Mouse (Mus musculus): ENCODE data around the gene Dock10. TPM values are rescaled to one million over a fixed set of nuclear protein-coding genes. Genes with fewer than 3 reads are reported as not detected.

Dock10 gene
- total RNA-seq, 2 experiments from 2014 or later = 21.0 to 25.6 TPM

DNA sequence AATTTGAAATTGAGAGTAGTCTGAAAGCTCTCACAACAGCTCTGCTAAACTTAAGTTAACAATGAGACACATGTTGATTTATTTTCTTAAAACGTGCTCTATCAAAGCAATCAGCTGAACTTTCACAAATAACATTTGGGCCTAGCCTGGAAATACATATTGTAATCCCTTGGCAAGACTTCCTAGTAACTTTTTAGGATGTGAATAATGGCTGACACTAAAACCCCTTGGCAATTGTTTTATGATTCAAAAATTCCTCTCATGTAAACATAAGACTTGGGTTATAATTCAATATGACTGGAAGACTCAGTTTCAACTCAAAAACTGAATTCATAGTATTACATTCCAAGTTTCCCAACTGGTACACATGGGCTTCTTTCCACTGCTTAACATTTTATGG lies 133.0 kb downstream of the Dock10 start:
- ATAC-seq (replicated peaks; ENCODE audit: low FRiP score, poor library complexity, severe bottlenecking) = no peak

DNA sequence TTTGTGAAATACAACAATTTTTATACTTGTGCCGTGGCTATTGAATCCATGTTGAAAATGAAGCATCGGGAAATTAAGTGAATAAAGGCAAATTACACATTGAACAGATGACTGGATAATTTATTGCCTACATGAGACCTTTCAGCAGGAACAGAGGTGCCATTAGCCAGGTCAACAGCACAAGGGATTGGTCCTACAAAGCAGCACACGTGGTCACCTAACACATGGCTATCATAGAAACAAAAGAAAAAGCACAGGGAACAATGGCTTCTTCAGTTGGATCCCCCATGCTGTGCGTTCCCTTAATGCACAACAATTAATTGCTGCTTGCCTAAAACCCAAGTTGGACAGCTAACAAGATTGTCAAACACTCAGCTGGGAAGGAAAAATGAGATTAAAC lies 133.8 kb downstream of the Dock10 start:
- no peak for ATAC-seq (replicated peaks; ENCODE audit: low FRiP score, poor library complexity, severe bottlenecking)

DNA sequence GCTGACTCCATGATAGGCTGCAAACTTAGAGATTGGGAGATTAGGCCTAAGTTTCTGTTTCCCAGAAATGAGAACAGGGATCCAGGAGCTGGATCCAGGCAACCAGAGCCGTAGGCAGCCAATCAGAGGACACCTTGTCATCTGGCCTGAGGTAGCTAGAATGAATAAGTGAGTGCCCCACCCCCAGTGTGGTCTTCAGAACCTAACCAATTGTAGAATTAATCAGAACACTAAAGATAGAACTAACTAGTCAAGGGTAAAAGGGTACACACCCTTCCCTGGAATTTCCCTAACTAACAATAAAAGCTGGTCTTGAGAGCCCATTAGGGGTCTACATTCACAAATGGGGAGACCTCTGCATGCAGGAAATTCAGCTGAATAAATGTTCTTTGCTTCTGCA lies 135.7 kb downstream of the Dock10 start:
- no peak for ATAC-seq (replicated peaks; ENCODE audit: low FRiP score, poor library complexity, severe bottlenecking)

DNA sequence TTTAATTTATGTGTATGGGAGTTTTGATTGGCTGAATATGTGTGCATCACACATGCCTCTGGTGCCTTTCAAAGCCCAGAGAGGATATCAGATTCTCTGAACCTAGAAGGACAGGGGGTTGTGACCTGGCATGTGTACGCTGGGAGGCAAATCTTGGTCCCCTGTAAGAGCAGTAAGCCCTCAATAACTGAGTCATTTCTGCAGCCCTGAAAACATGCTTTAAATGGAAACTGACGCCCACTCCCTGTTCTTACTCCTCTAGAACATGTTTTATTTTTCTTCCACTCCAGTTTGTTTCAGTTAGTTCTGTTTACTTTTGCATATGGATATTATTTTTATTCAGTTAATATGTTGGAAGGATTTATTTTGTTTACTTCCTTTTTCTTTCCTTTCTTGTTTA lies 139.2 kb downstream of the Dock10 start:
- no peak for ATAC-seq (replicated peaks; ENCODE audit: low FRiP score, poor library complexity, severe bottlenecking)

DNA sequence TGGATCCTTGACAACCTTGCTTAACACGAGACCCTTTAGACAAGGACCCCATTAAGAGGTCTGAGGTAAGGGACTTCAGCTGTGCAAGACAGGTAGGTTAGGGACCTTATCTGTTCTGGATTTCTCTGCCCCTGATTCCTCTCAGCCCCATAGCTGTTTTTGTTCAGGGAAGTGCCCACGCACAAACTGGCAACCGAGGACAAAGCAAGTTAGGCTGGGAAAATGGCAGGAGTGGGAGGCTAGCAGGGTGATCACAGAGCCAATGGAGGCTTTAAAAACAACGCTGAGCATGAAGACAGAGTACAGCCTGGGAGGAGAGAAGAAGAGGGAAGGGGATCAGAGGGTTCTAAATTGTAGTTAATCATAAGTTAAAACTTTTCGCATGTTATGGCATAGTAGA lies 141.7 kb downstream of the Dock10 start:
- no peak for ATAC-seq (replicated peaks; ENCODE audit: low FRiP score, poor library complexity, severe bottlenecking)

DNA sequence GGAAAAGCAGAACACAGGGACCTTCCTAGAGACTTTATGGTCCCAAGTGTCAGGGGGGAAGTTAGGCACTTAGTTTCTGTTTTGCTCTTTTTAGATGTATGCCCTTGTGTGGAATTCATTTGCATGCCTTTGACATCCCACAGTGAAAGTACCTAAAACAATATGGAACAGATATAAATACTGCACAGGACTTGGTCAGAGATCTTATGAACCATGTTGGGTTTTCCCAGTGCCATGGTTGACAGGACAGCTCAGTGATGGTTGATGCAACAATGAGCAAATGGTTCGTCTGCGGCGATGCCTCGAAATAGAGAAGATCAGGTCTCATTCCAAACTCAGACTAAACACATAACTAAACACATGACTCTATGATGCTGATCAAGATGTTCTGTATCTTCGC lies 143.6 kb downstream of the Dock10 start:
- ATAC-seq (replicated peaks; ENCODE audit: low FRiP score, poor library complexity, severe bottlenecking) = no peak

DNA sequence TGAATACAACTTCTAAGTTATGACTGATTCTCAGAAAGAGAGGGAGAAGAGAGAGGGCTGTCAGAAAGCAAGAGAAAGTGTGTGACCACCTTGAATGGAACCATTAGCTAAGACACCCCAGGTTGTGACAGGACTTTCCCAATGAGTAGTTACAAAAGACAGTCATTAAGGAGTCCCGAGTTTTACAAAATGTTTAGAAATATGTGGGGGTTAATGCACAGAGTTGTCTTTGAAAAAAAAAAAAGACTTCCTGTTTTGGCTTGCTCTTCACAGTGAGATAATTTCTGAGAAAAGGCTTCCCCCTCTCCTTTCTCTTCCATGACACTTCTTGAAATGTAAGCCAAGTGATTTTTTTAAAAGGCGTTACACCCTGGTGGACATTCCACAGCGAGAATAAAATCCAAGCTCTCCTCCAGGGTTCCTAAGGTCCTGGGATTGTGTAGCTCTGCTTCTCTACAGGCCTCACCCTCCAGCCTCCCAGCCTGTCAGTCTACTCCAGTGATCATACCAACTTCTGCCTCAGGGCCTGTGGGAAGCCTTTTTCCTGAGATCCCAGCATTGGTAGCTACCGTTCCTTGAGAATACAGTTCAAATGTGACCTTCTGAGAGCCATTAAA lies 144.8 kb downstream of the Dock10 start:
- ATAC-seq (replicated peaks; ENCODE audit: low FRiP score, poor library complexity, severe bottlenecking) = no peak

DNA sequence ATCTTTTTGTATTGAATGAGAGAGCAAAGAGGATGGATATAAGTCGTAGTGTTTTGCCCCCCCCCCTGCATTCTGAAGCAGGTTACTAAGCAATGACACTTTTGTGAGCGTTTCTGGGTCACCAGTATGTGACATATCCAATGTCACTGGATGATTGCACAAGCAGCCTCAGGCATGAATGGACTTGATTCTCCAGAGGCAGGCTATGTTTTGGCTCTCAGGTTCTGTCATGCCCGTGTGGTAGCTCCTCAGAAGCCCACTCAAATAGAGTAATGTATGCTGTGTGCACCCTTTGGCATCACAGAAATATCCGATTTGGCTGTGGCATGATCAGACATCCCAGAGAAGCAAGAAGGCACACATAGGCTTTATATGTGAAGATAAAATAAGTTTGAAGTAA lies 150.8 kb downstream of the Dock10 start:
- no peak for ATAC-seq (replicated peaks; ENCODE audit: low FRiP score, poor library complexity, severe bottlenecking)

DNA sequence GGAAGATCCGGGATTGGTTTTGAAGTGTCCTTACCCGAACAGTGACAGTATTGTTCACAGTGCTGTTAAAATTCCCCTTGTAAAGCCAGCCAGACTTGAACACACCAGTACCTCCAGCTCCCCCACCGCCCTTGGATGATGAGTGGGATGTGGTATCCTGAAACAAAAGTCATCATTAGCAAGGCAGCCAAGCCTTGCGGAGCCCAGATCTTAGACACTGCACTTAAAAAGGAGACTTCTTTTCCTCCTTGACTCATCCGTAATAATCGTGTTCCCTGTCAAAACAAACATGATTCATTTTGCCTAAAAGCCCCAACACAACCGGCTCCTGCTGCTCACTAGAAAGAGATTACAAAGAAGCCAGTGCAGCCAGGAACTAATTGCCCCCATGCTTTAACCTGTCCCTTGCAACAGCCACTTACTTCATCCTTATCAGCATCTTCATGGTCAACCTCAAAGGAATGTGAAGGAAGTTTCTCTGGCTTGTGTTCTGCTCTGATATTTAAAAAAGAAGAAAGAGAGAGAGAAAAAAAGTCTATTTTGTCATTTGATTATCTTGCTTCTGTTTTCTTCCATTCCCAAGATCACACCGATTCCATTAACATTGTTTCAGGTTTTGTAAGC lies 152.1 kb downstream of the Dock10 start:
- ATAC-seq (replicated peaks; ENCODE audit: low FRiP score, poor library complexity, severe bottlenecking) = no peak

DNA sequence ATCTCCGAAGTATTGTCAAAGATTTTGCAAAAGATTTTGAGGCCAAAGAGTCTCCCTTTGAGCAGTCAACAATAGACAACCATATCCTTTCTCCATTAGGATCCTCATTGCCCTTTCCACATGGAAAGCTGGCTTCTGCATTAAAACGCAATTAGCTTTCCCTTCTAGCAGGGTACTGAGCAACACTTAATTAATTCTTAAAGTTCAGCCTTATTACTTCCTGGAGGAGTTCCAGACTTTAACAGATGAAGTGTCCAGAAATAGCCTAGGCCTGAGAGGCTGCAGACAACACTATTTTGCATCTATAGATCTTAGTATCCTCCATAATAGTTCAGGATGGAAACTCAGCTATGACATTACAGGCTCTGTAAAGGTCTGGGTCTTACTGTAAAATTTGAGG lies 154.0 kb downstream of the Dock10 start:
- no peak for ATAC-seq (replicated peaks; ENCODE audit: low FRiP score, poor library complexity, severe bottlenecking)

DNA sequence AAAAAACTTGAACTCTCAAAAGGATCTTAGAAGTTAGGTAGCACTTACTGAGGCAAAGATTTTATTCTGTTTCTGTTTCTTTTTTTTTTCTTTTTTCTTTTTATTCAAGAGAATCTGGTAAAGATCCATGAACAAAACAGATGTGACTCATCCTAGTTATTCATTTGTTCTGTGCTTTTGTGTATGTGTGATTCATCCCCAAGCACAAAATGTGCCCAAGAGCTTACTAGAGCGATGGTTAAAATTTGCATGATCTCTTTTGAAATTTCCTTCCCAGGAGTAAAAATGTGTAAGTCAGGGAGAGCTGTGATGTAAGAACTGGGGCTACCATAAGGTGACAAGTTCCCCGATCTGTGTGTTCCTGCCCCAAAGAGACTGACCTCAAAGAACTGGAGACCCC lies 155.2 kb downstream of the Dock10 start:
- no peak for ATAC-seq (replicated peaks; ENCODE audit: low FRiP score, poor library complexity, severe bottlenecking)

DNA sequence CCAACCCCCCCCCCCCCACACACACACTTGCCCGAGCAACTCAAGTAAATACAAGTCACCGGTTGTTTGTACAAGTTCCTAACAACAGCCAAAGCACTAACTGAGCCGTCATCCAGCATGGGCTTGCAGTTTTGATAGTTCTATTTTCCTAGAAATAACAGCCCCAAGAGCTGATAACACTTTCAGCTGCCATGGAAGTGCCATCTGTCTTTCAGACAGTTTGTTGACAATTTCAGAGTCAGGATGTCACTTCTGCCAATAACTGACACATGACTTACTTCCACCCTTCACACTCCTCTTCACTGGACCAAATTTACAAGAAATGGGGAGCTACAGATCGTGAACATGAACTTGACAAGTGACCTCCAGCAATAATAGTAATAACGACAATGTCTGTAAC lies 175.0 kb downstream of the Dock10 start:
- no peak for ATAC-seq (replicated peaks; ENCODE audit: low FRiP score, poor library complexity, severe bottlenecking)

DNA sequence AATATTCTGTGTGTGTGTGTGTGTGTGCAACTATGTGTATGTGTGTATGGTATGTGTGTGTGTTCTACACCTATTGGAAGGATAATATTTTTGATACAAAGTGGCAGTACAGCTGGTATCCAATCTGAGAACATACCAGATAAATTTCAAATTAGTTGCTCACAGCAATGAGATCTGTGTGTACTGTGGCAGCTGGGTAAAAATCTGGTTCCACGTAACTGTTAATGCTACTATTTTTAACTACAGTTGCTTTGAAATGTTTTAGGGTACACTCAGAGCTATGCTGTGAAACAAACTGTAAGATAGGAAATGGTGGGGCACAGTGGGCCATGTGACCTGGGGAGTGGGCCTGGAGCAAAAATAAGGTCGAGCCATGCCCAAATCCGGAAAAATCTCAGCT lies 176.1 kb downstream of the Dock10 start:
- no peak for ATAC-seq (replicated peaks; ENCODE audit: low FRiP score, poor library complexity, severe bottlenecking)

DNA sequence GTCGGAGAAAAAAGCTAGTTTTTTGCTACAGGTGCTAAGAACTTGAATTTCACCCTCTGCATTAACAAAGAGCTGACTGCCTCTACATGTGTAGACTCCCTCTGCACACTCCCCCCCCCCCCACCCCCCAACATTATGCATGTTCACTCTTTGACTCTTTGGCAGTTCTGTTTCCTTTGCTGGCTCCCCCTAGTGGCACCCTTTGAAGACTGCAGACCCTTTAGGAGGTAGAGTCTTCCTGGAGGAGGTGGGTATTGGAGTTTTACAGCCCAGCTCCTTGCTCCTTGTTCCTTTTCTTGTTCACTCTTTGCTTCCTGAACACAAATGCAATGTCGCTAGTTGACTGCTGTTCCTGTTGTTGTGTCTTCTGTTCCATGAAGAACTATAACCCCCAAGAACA lies 181.4 kb downstream of the Dock10 start:
- ATAC-seq (replicated peaks; ENCODE audit: low FRiP score, poor library complexity, severe bottlenecking) = no peak

DNA sequence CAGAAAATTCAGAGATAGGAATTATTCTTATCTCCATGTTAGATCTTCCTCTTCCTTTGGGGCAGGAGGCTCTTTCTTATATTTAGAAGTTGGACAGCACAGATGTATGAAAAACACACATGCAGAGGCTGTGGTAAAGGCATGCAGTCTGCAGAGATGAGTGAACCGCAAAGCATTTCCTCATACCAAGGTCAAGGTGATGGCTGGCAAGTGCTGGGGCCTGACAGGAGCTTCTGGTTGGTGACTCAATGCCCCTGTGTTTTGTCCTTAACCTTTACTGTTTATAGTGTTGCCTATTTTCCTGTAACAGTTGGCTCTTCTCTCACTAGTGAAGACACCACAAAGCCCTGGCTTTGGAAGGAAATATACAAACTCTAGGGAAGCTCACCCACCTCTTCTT lies 201.9 kb downstream of the Dock10 start:
- ATAC-seq (replicated peaks; ENCODE audit: low FRiP score, poor library complexity, severe bottlenecking) = no peak

DNA sequence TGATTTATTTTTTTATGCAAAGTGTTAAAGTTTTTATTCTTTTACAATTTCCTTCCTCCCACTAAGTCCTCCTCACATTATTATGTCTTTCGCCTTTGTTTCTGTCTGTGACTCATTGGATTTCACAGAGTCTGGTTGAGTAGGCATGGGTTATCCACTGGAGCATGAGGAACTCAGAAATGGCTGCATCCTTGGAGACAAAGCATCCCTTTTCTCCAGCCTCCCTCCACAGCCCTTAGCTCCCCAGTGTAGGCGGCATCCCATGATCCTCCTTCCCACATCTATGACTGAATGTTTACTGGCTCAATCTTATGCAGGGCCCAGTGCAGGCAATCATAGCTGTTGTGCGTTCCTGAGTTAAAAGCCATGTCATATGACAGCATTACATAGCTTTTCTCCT lies 216.8 kb downstream of the Dock10 start:
- ATAC-seq (replicated peaks; ENCODE audit: low FRiP score, poor library complexity, severe bottlenecking) = no peak

DNA sequence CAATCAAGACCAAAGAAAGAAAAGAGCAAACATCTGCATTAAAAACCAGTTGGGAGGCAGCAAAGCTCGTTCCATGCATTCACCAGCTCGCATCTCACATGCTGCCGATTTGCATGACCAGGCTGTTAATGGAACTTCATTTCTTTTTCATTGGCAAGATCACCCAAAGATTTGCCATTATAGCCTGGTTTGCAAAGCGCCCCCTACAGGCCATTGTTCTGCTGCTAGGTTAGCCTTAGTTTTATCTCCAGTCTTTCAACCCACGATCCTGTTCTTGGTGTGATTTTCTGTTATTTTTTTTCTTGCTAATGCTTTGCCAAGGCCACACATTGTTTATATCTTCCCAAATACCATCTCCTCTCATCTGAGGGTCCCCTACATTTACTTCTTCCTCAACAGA lies 236.1 kb downstream of the Dock10 start:
- no peak for ATAC-seq (replicated peaks; ENCODE audit: low FRiP score, poor library complexity, severe bottlenecking)

DNA sequence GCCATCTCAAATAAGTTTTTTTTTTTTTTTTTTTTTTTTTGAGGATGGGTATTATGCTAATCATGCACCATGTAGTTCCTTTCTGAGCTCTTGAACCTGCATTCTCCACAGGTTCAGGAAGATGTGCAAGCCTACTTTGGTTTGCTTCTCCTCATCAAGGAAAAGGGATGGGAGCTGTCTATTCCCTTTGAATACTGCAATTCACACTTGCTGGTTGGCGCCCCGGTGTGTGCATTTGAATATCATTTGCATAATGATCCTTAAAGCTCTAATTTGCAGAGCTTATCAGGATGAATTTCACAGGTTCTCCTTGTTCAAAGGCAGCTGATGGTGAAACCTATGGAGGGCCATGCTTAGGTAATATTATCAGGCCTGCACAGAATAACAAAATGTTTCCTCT lies 237.9 kb downstream of the Dock10 start:
- ATAC-seq (replicated peaks; ENCODE audit: low FRiP score, poor library complexity, severe bottlenecking) = no peak

DNA sequence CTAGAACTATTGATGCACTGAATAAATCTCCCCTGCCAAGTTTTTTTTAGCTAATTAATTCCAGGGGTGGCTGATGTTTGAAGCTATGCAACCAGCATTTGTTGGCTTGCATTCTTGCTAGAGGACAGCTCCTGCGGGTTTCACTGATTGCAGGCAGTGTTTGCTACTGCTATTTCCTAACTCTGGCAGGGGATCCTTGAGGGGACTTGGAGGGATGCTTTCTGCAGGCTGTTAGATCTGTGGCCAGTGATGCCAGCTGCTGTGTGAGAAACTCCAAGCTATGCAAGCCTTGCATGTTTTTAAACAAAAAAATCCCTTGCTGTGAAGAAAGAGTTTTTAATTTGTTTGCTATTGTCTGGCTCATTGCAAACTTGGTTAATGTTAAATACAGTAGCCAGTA lies 238.4 kb downstream of the Dock10 start:
- no peak for ATAC-seq (replicated peaks; ENCODE audit: low FRiP score, poor library complexity, severe bottlenecking)

DNA sequence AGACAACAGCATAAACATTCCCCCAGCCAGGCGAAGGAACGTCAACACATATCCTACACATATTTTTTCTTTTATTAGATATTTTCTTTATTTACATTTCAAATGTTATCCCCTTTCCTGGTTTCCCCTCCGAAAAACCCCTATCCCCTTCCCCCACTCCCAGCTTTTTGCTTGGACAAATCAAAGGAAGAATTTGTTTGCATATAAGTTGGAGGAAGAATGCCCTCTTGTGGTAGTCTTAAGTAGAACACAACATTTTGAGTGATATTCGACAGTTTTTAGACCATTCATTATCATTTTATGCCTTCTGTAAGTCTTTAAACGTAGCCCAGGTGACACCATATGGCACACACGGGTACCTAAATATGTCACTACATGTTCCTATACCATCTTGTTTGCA lies 242.5 kb downstream of the Dock10 start:
- no peak for ATAC-seq (replicated peaks; ENCODE audit: low FRiP score, poor library complexity, severe bottlenecking)

DNA sequence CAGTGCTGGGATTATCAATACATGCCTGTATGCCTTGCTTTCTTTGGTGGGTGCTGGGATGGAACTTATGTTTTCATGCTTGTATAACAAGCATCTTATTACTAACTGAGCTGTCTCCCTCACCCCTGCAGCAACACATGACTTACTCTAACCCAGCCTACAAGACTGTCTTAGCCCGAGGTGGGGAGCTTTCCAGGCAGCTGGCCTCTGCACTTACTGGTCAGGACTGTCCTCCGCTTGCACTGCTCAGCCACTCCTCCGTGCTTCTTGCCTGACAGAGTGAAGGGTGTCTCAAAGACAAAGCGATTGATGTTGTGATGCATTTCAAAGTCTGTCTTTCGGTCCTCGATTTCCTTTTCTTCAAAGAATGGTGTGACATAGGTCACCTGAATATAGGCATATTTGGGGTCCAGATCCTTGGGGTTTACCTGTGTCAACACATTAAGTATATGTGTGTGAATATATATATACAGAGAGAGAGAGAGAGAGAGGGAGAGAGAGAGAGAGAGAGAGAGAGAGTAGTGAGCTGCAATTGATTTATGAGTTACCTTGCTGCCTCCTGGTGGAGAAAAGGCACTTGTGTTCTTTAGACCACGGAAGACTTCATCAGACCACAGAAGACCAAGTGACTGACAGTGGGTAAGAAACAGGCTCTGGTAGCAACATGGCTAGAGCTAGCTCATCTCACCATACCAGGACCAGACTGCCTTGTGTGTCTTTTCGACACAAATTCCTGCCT lies 245.9 kb downstream of the Dock10 start:
- ATAC-seq (replicated peaks; ENCODE audit: low FRiP score, poor library complexity, severe bottlenecking) = no peak

DNA sequence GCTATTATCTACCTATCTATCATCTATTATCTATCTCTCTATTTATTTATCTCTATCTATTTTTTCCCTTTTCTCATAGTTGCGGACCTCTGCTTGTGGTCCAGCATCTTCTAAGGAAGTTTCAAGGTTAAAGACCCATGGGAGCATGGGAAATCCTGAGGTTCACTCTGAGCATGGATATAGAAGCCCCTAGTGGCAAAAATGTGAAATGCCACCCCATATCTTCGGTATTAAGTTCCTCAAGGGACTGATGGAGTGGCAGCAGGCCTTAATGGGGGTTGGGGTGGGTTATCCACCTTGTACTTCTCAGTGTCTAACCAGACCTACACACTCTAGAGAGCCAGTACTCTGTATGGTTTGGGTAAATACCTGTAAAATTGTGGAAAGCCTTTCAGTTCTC lies 253.6 kb downstream of the Dock10 start:
- no peak for ATAC-seq (replicated peaks; ENCODE audit: low FRiP score, poor library complexity, severe bottlenecking)
